Mouse (Mus musculus): ENCODE data around the gene Papola.
A peak's percentile ranks its signal among the peaks of the same experiment; 100 is the strongest.

The Papola gene

GRCm38 (mm10) chr12:105867646-105868045 is 83.2 kb downstream of the Papola start:
- DNase-seq, result no peak

GRCm38 (mm10) chr12:105869242-105869641 is 84.7 kb downstream of the Papola start:
- no peak for DNase-seq

- DNase-seq, result no peak
Observed at GRCm38 (mm10) chr12:105869696-105870095, 85.2 kb downstream of the Papola start.

- DNase-seq, result no peak
Observed at GRCm38 (mm10) chr12:105873283-105873682, 88.8 kb downstream of the Papola start.

- DNase-seq, result no peak
Observed at GRCm38 (mm10) chr12:105875112-105875511, 90.6 kb downstream of the Papola start.

GRCm38 (mm10) chr12:105876521-105876920 is 92.0 kb downstream of the Papola start:
- DNase-seq, result peak; percentile 18

GRCm38 (mm10) chr12:105876931-105877330 is 92.4 kb downstream of the Papola start:
- no peak for DNase-seq

- DNase-seq, result no peak
Observed at GRCm38 (mm10) chr12:105878746-105879145, 94.3 kb downstream of the Papola start.

GRCm38 (mm10) chr12:105883799-105884514 is 99.5 kb downstream of the Papola start:
- peak; percentile 15 for DNase-seq

GRCm38 (mm10) chr12:105884515-105885323 is 100.2 kb downstream of the Papola start:
- DNase-seq, result peak; percentile 21
